Mouse (Mus musculus): Measurements from ENCODE around the gene Fuca1. TPM values are rescaled to one million over a fixed set of nuclear protein-coding genes. Genes with fewer than 3 reads are reported as not detected.
A peak's percentile ranks its signal among the peaks of the same experiment; 100 is the strongest.
"Not testable (repeated sequence)": the region's sequence is repeated elsewhere in the genome, so short reads cannot be mapped to it uniquely, and the experiment has no call there.

Fuca1 gene
- polyA plus RNA-seq, 1 experiment from 2014 or later = 58.8 TPM

GRCm38 (mm10) chr4:135971805-135972555 lies 51.4 kb downstream of the Fuca1 start:
- Histone ChIP-seq H3K27me3 (replicated peaks; ENCODE audit: control insufficient read depth, insufficient read depth, low read length) (no peaks in the 10 kb centered on the region), H3K4me2 (ENCODE audit: low read length) (peak overlapping the region; percentile 92), H3K36me3 (ENCODE audit: control insufficient read depth, insufficient read depth) (peaks cover 38% of the 10 kb centered on the region), H3K4me3 (replicated peaks; ENCODE audit: low read length) (peak overlapping the region; percentile 96), H3K9me3 (ENCODE audit: control insufficient read depth, low read length) (no peaks in the 10 kb centered on the region), H3K9ac (replicated peaks; ENCODE audit: low read depth, low read length) (peak overlapping the region; percentile 94), H3K4me1 (replicated peaks; ENCODE audit: control insufficient read depth, insufficient read depth, low read length) (peaks cover 17% of the 10 kb centered on the region), H3K27ac (ENCODE audit: low read length) (peak overlapping the region; percentile 49)
- peak; percentile 45 for ATAC-seq
- WGBS = under 1% methylated on average over 35 of the region's 35 CpGs

- WGBS = 1% methylated on average over 19 of the region's 19 CpGs
- ATAC-seq = peak; percentile 93
- Histone ChIP-seq H3K36me3 (ENCODE audit: control insufficient read depth, insufficient read depth) (peaks cover 33% of the 10 kb centered on the region), H3K27me3 (replicated peaks; ENCODE audit: control insufficient read depth, insufficient read depth, low read length) (no peaks in the 10 kb centered on the region), H3K9me3 (ENCODE audit: control insufficient read depth, low read length) (no peaks in the 10 kb centered on the region), H3K4me2 (ENCODE audit: low read length) (peak within 1 kb of the TSS; percentile 92), H3K4me3 (replicated peaks; ENCODE audit: low read length) (peak within 1 kb of the TSS; percentile 96), H3K27ac (ENCODE audit: low read length) (peak within 1 kb of the TSS; percentile 49), H3K4me1 (replicated peaks; ENCODE audit: control insufficient read depth, insufficient read depth, low read length) (peaks cover 17% of the 10 kb centered on the region), H3K9ac (replicated peaks; ENCODE audit: low read depth, low read length) (peak within 1 kb of the TSS; percentile 94)
These were observed 52.0 kb downstream of the Fuca1 start, which contains the start of gene Lypla2 for GRCm38 (mm10) chr4:135972556-135972906. Gene Lypla2 (minus strand): TSS chr4:135972626.

- Histone ChIP-seq H3K4me3 (replicated peaks; ENCODE audit: low read length) (peak overlapping the region; percentile 96), H3K27me3 (replicated peaks; ENCODE audit: control insufficient read depth, insufficient read depth, low read length) (no peaks in the 10 kb centered on the region), H3K4me1 (replicated peaks; ENCODE audit: control insufficient read depth, insufficient read depth, low read length) (peaks cover 17% of the 10 kb centered on the region), H3K36me3 (ENCODE audit: control insufficient read depth, insufficient read depth) (peaks cover 27% of the 10 kb centered on the region), H3K9ac (replicated peaks; ENCODE audit: low read depth, low read length) (peak overlapping the region; percentile 94), H3K27ac (ENCODE audit: low read length) (no peak overlapping the region), H3K4me2 (ENCODE audit: low read length) (peak overlapping the region; percentile 92), H3K9me3 (ENCODE audit: control insufficient read depth, low read length) (no peaks in the 10 kb centered on the region)
- no peak for ATAC-seq
- 75% methylated on average over 13 of the region's 13 CpGs for WGBS
These were observed 52.6 kb downstream of the Fuca1 start for GRCm38 (mm10) chr4:135972911-135973811.

GRCm38 (mm10) chr4:135976146-135976545 lies 55.6 kb downstream of the Fuca1 start:
- Histone ChIP-seq H3K27me3 (replicated peaks; ENCODE audit: control insufficient read depth, insufficient read depth, low read length) (no peaks in the 10 kb centered on the region), H3K9ac (replicated peaks; ENCODE audit: low read depth, low read length) (no peak overlapping the region), H3K4me3 (replicated peaks; ENCODE audit: low read length) (no peak overlapping the region), H3K9me3 (ENCODE audit: control insufficient read depth, low read length) (no peaks in the 10 kb centered on the region), H3K27ac (ENCODE audit: low read length) (no peak overlapping the region), H3K4me2 (ENCODE audit: low read length) (no peak overlapping the region), H3K4me1 (replicated peaks; ENCODE audit: control insufficient read depth, insufficient read depth, low read length) (peaks cover 12% of the 10 kb centered on the region), H3K36me3 (ENCODE audit: control insufficient read depth, insufficient read depth) (peaks cover 13% of the 10 kb centered on the region)
- 95% methylated on average over 12 of the region's 12 CpGs for WGBS
- no peak for ATAC-seq

GRCm38 (mm10) chr4:135980223-135980622 lies 59.7 kb downstream of the Fuca1 start:
- H3K9ac ChIP-seq (replicated peaks; ENCODE audit: low read depth, low read length); H3K27ac ChIP-seq (ENCODE audit: low read length); H3K27me3 ChIP-seq (replicated peaks; ENCODE audit: control insufficient read depth, insufficient read depth, low read length); ATAC-seq; H3K4me2 ChIP-seq (ENCODE audit: low read length); H3K4me1 ChIP-seq (replicated peaks; ENCODE audit: control insufficient read depth, insufficient read depth, low read length); H3K9me3 ChIP-seq (ENCODE audit: control insufficient read depth, low read length); H3K4me3 ChIP-seq (replicated peaks; ENCODE audit: low read length): not testable (repeated sequence)
- WGBS = 92% methylated on average over 5 of the region's 5 CpGs
- peaks cover 15% of the 10 kb centered on the region for H3K36me3 ChIP-seq (ENCODE audit: control insufficient read depth, insufficient read depth)

GRCm38 (mm10) chr4:135981524-135982063 lies 61.1 kb downstream of the Fuca1 start:
- ATAC-seq = no peak
- H3K4me3 ChIP-seq (replicated peaks; ENCODE audit: low read length) = no peak overlapping the region
- H3K27ac ChIP-seq (ENCODE audit: low read length) = peak overlapping the region; percentile 10; the same call in 1 of the 2 replicates
- H3K9ac ChIP-seq (replicated peaks; ENCODE audit: low read depth, low read length) = no peak overlapping the region
- H3K9me3 ChIP-seq (ENCODE audit: control insufficient read depth, low read length) = no peaks in the 10 kb centered on the region
- peaks cover 6% of the 10 kb centered on the region for H3K36me3 ChIP-seq (ENCODE audit: control insufficient read depth, insufficient read depth)
- no peak overlapping the region for H3K4me2 ChIP-seq (ENCODE audit: low read length)
- 50% methylated on average over 7 of the region's 7 CpGs for WGBS
- no peaks in the 10 kb centered on the region for H3K27me3 ChIP-seq (replicated peaks; ENCODE audit: control insufficient read depth, insufficient read depth, low read length)
- H3K4me1 ChIP-seq (replicated peaks; ENCODE audit: control insufficient read depth, insufficient read depth, low read length) = peaks cover 11% of the 10 kb centered on the region

DNA sequence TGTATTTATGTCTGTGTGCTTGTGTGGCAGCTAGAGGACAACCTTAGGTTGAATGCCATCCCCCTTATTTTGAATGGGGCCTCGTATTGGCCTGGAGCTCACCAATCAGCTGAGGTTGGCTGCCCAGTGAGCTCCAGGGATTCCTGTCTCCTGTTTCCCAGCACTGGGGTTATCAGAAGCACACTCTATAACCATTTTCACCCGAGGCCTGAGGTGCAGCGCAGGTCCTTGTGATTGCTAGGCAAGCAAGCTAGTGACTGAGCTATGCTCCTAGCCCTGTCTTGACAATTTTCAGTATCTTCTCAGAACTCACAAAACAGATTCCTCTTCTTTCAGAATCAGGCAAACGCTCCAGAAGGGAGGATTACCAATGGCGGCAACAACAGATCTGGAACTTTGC lies 64.0 kb downstream of the Fuca1 start:
- no peak overlapping the region for H3K27ac ChIP-seq (ENCODE audit: low read length)
- H3K4me3 ChIP-seq (replicated peaks; ENCODE audit: low read length) = no peak overlapping the region
- H3K9ac ChIP-seq (replicated peaks; ENCODE audit: low read depth, low read length) = no peak overlapping the region
- ATAC-seq = no peak
- H3K4me2 ChIP-seq (ENCODE audit: low read length) = no peak overlapping the region
- 89% methylated on average over 5 of the region's 5 CpGs for WGBS
- peaks cover 16% of the 10 kb centered on the region for H3K4me1 ChIP-seq (replicated peaks; ENCODE audit: control insufficient read depth, insufficient read depth, low read length)
- peaks cover 6% of the 10 kb centered on the region for H3K36me3 ChIP-seq (ENCODE audit: control insufficient read depth, insufficient read depth)
- H3K9me3 ChIP-seq (ENCODE audit: control insufficient read depth, low read length) = no peaks in the 10 kb centered on the region
- no peaks in the 10 kb centered on the region for H3K27me3 ChIP-seq (replicated peaks; ENCODE audit: control insufficient read depth, insufficient read depth, low read length)

DNA sequence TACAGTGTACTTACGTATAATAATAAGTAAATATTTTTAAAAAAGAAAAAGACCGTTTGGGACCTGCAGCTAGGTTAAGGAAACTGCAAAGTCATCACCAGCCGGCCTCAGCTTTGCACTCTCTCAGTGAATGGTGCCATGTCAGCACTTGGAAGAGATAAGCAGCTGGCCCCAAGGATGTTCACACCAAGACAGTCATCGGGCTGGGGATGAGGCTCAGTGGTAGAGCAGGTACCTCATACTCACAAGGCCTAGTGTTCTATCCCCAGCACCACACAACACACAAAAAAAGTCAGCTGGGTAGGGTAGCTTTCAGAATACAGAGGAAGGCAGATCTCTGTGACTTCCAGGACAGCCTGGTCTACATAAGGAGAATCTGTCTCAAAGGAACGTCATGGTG lies 64.7 kb downstream of the Fuca1 start:
- ATAC-seq = no peak
- H3K4me3 ChIP-seq (replicated peaks; ENCODE audit: low read length) = no peak overlapping the region
- H3K9me3 ChIP-seq (ENCODE audit: control insufficient read depth, low read length) = no peaks in the 10 kb centered on the region
- no peak overlapping the region for H3K27ac ChIP-seq (ENCODE audit: low read length)
- 94% methylated on average over 5 of the region's 5 CpGs for WGBS
- H3K9ac ChIP-seq (replicated peaks; ENCODE audit: low read depth, low read length) = no peak overlapping the region
- no peaks in the 10 kb centered on the region for H3K27me3 ChIP-seq (replicated peaks; ENCODE audit: control insufficient read depth, insufficient read depth, low read length)
- peaks cover 6% of the 10 kb centered on the region for H3K36me3 ChIP-seq (ENCODE audit: control insufficient read depth, insufficient read depth)
- H3K4me2 ChIP-seq (ENCODE audit: low read length) = no peak overlapping the region
- peaks cover 16% of the 10 kb centered on the region for H3K4me1 ChIP-seq (replicated peaks; ENCODE audit: control insufficient read depth, insufficient read depth, low read length)

DNA sequence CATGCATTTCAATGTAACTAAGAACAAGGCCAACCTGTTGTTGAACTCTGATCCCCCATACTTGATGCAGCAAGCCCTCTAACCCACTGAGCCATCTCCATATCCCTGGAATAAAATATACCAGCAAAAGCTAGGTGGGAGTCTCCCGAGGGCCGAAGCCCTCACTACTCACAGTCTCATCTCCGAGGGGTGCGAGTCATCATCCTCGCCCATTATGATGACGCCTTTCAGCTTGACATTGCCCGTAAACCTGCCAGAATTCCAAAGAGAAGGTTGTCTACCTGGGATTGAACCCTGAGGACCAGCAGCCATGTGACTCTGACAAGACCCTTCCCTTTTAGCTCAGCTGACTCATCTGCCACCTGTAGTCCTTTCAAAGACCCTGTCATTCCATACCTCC lies 65.2 kb downstream of the Fuca1 start:
- WGBS = 87% methylated on average over 7 of the region's 7 CpGs
- peaks cover 16% of the 10 kb centered on the region for H3K4me1 ChIP-seq (replicated peaks; ENCODE audit: control insufficient read depth, insufficient read depth, low read length)
- H3K36me3 ChIP-seq (ENCODE audit: control insufficient read depth, insufficient read depth) = peaks cover 6% of the 10 kb centered on the region
- peak overlapping the region; percentile 98 for H3K4me2 ChIP-seq (ENCODE audit: low read length)
- H3K27me3 ChIP-seq (replicated peaks; ENCODE audit: control insufficient read depth, insufficient read depth, low read length) = no peaks in the 10 kb centered on the region
- H3K27ac ChIP-seq (ENCODE audit: low read length) = no peak overlapping the region
- no peak overlapping the region; the same call in 1 of the 2 replicates for H3K9ac ChIP-seq (replicated peaks; ENCODE audit: low read depth, low read length)
- H3K4me3 ChIP-seq (replicated peaks; ENCODE audit: low read length) = peak overlapping the region; percentile 85; the same call in 1 of the 2 replicates
- H3K9me3 ChIP-seq (ENCODE audit: control insufficient read depth, low read length) = no peaks in the 10 kb centered on the region
- ATAC-seq = no peak

Data from forebrain, embryonic 16.5 days (tissue).